11 mouse cellular contexts compared by ENCODE assay signal in genomic region chr6:121093662-121094408, GRCm38 (mm10). TPM values are rescaled to one million over a fixed set of nuclear protein-coding genes. Genes with fewer than 3 reads are reported as not detected.
A peak's percentile ranks its signal among the peaks of the same experiment; 100 is the strongest.
DNase-seq lines count a peak whose midpoint lies in the region; ATAC-seq and TF ChIP-seq lines count a peak whose summit lies in the region.
"Had no signal": no experiment of that assay in that cellular context is flagged by ENCODE, and none has a peak within 500 bp of the region (broad histone marks: within the 10 kb centered on the region; RNA-seq: fewer than 3 reads in every experiment).

No protein-coding gene starts in this region.

- H3K36me3 ChIP-seq in kidney, embryonic 16.5 days (ENCODE audit: insufficient read depth, low read length): 0 out of 2 replicates have a peak, but pooled peaks cover 3% of the 10 kb centered on the region
- no peaks in the 10 kb centered on the region; the same call in 1 of the 2 replicates for H3K36me3 ChIP-seq in liver, embryonic 14.5 days (replicated peaks; ENCODE audit: control insufficient read depth, insufficient read depth, low read depth)
- H3K36me3 ChIP-seq in stomach, embryonic 16.5 days (ENCODE audit: control insufficient read depth, insufficient read depth, low read length): no peaks in the 10 kb centered on the region
- H3K36me3 ChIP-seq: embryonic facial prominence, embryonic 12.5 days had no signal

- 89% methylated on average over 8 of the region's 8 CpGs for WGBS in kidney, embryonic 16.5 days
- 15% methylated on average over 8 of the region's 8 CpGs for WGBS in liver, embryonic 14.5 days (ENCODE audit: insufficient replicate concordance)
- 75% methylated on average over 8 of the region's 8 CpGs for WGBS in stomach, embryonic 16.5 days

- no peak for TF ChIP-seq CTCF in liver, embryonic 14.5 days (IDR thresholded peaks at IDR 0.05; ENCODE audit: low read depth)

- no peak overlapping the region for H3K4me3 ChIP-seq in kidney, embryonic 16.5 days (ENCODE audit: low read length)
- H3K4me3 ChIP-seq in liver, embryonic 14.5 days (ENCODE audit: insufficient read depth in 1 of 2, low read depth in 2 of 2, low read length in 2 of 2): peak overlapping the region; percentile 23 to 38; a peak in 3 of 4 replicates
- H3K4me3 ChIP-seq in stomach, embryonic 16.5 days (replicated peaks; ENCODE audit: low read length): no peak overlapping the region
- H3K4me3 ChIP-seq: embryonic facial prominence, embryonic 12.5 days; hindbrain, embryonic 15.5 days had no signal

- TF ChIP-seq EP300 in liver, embryonic 14.5 days (IDR thresholded peaks at IDR 0.05; ENCODE audit: low read depth): peak; percentile 81

- no peaks in the 10 kb centered on the region for H3K9me3 ChIP-seq in kidney, embryonic 16.5 days (ENCODE audit: low read length)
- H3K9me3 ChIP-seq in liver, embryonic 14.5 days (ENCODE audit: control insufficient read depth, low read length): no peaks in the 10 kb centered on the region
- no peaks in the 10 kb centered on the region for H3K9me3 ChIP-seq in stomach, embryonic 16.5 days (replicated peaks; ENCODE audit: control insufficient read depth, low read length)
- H3K9me3 ChIP-seq: embryonic facial prominence, embryonic 12.5 days; hindbrain, embryonic 15.5 days had no signal

- H3K27ac ChIP-seq in kidney, embryonic 16.5 days (ENCODE audit: low read length): no peak overlapping the region
- peak overlapping the region; percentile 85 for H3K27ac ChIP-seq in liver, embryonic 14.5 days
- peak overlapping the region; percentile 15; the same call in 1 of the 2 replicates for H3K27ac ChIP-seq in stomach, embryonic 16.5 days (ENCODE audit: low read length)
- H3K27ac ChIP-seq: embryonic facial prominence, embryonic 12.5 days; hindbrain, embryonic 15.5 days had no signal

- no peaks in the 10 kb centered on the region for H3K27me3 ChIP-seq in kidney, embryonic 16.5 days (ENCODE audit: insufficient read depth, low read length)
- H3K27me3 ChIP-seq in liver, embryonic 14.5 days (ENCODE audit: control insufficient read depth, insufficient read depth, low read length): no peaks in the 10 kb centered on the region
- no peaks in the 10 kb centered on the region for H3K27me3 ChIP-seq in stomach, embryonic 16.5 days (ENCODE audit: control insufficient read depth, insufficient read depth, low read length)
- H3K27me3 ChIP-seq: embryonic facial prominence, embryonic 12.5 days; hindbrain, embryonic 15.5 days had no signal

- DNase-seq in kidney, postnatal 14 days: no peak
- DNase-seq in liver, embryonic 14.5 days (ENCODE audit: low read depth in 3 of 3, low spot score in 3 of 3): peak; percentile 85 to 87 (median 86)
- DNase-seq in thymus, postnatal 0 days (ENCODE audit: low spot score): no peak
- no peak for DNase-seq in frontal cortex, postnatal 36 days (ENCODE audit: low spot score in 2 of 2)
- DNase-seq: kidney, postnatal 36 days; lung, postnatal 10 days had no signal

- no peak overlapping the region for H3K4me2 ChIP-seq in kidney, embryonic 16.5 days (replicated peaks; ENCODE audit: low read depth, low read length)
- peak overlapping the region; percentile 81 for H3K4me2 ChIP-seq in liver, embryonic 14.5 days (ENCODE audit: low read depth)
- no peak overlapping the region for H3K4me2 ChIP-seq in stomach, embryonic 16.5 days (ENCODE audit: low read depth, low read length)
- H3K4me2 ChIP-seq: embryonic facial prominence, embryonic 12.5 days; hindbrain, embryonic 15.5 days had no signal

- 0 out of 2 replicates have a peak, but pooled peaks cover 11% of the 10 kb centered on the region for H3K4me1 ChIP-seq in kidney, embryonic 16.5 days (ENCODE audit: insufficient read depth, low read length)
- peaks cover 73 to 82% of the 10 kb centered on the region in 2 experiments for H3K4me1 ChIP-seq in liver, embryonic 14.5 days (replicated peaks; ENCODE audit: control insufficient read depth in 2 of 2, insufficient read depth in 2 of 2, low read length in 1 of 2)
- peaks cover 7% of the 10 kb centered on the region; the same call in 1 of the 2 replicates for H3K4me1 ChIP-seq in stomach, embryonic 16.5 days (ENCODE audit: control insufficient read depth, insufficient read depth, low read length)

- peak; percentile 29; the same call in 1 of the 2 replicates for ATAC-seq in kidney, embryonic 16.5 days (ENCODE audit: low FRiP score, low TSS enrichment)
- peak; percentile 91 for ATAC-seq in erythroblast, adult 5-6 weeks (replicated peaks; ENCODE audit: low FRiP score, poor library complexity, severe bottlenecking)
- peak; percentile 96 for ATAC-seq in liver, embryonic 14.5 days (ENCODE audit: insufficient read depth)
- peak; percentile 80 for ATAC-seq in stomach, embryonic 16.5 days (ENCODE audit: insufficient read depth, low FRiP score)

- no peak overlapping the region for H3K9ac ChIP-seq in kidney, embryonic 16.5 days (replicated peaks; ENCODE audit: low read length)
- peak overlapping the region; percentile 70 for H3K9ac ChIP-seq in liver, embryonic 14.5 days (replicated peaks)
- H3K9ac ChIP-seq in stomach, embryonic 16.5 days (ENCODE audit: low read length): no peak overlapping the region
- H3K9ac ChIP-seq: embryonic facial prominence, embryonic 12.5 days; hindbrain, embryonic 15.5 days had no signal

RNA-seq across cellular contexts. Expression of gene Mical3, which starts 37.0 kb away (rescaled TPM):
- 10.9 and 11.6 TPM in 2 replicates for polyA plus RNA-seq in kidney, embryonic 16.5 days (2015; fragmentation: Nextera tagmentation; extraction: Ambion mirVana)
- total RNA-seq in erythroblast, adult 5-6 weeks (2015; ENCODE audit: low replicate concordance): 99.0 and 127 TPM in 2 replicates
- total RNA-seq in erythroblast, adult 5-6 weeks (2017; ENCODE audit: low replicate concordance): 133 and 258 TPM in 2 replicates
- 6.0 and 8.1 TPM in 2 replicates for polyA plus RNA-seq in liver, embryonic 14.5 days (2012; rRNA removed)
- 9.4 and 12.8 TPM in 2 replicates for polyA plus RNA-seq in liver, embryonic 14.5 days (2014; fragmentation: Nextera tagmentation; extraction: Ambion mirVana)
- polyA plus RNA-seq in stomach, embryonic 16.5 days (2015; fragmentation: Nextera tagmentation; extraction: Ambion mirVana): 8.9 and 11.5 TPM in 2 replicates
- polyA plus RNA-seq in thymus, postnatal 0 days (2015; fragmentation: Nextera tagmentation; extraction: Ambion mirVana): 12.8 and 15.3 TPM in 2 replicates

Comparison
In these comparisons a context has a peak if more than half of its experiments do, and no peak if none do; other contexts are left out.
1. ATAC-seq: peak in every context shown above with its lines; median percentile 96 in liver, embryonic 14.5 days; 91 in erythroblast, adult 5-6 weeks; 80 in stomach, embryonic 16.5 days; 29 in kidney, embryonic 16.5 days.
2. H3K4me3 ChIP-seq: peak in liver, embryonic 14.5 days (2 of 2); none in kidney, embryonic 16.5 days (single experiment) and stomach, embryonic 16.5 days (single experiment).
3. DNase-seq: peak in liver, embryonic 14.5 days (3 of 3); none in kidney, postnatal 14 days (single experiment), thymus, postnatal 0 days (single experiment) and frontal cortex, postnatal 36 days (0 of 2).